Mouse (Mus musculus) thymus, postnatal 14 days (tissue): ENCODE measurements around the gene Kcnj6.

Source experiments
- DNase-seq: peaks from one replicate; pipeline ENCODE4 v3.0.0; 2021

Gene Kcnj6

GRCm38 (mm10) chr16:94997340-94997849, at the start of gene Kcnj6:
Gene Kcnj6 (minus strand): TSS chr16:94997701.
- DNase-seq: no peak

- DNase-seq: no peak
Measured at GRCm38 (mm10) chr16:95009937-95010336, 12.4 kb upstream of the Kcnj6 start.

- DNase-seq: no peak
Measured at GRCm38 (mm10) chr16:95004599-95004998, 7.1 kb upstream of the Kcnj6 start.

GRCm38 (mm10) chr16:94999551-94999950, 2.0 kb upstream of the Kcnj6 start:
- no peak for DNase-seq

- no peak for DNase-seq
Measured at GRCm38 (mm10) chr16:94999019-94999418, 1.5 kb upstream of the Kcnj6 start.

- DNase-seq: no peak
Measured at GRCm38 (mm10) chr16:94996791-94997281, 665 bp downstream of the Kcnj6 start.

GRCm38 (mm10) chr16:94995542-94996131, 1.9 kb downstream of the Kcnj6 start:
- DNase-seq: no peak

GRCm38 (mm10) chr16:94994924-94995323, 2.6 kb downstream of the Kcnj6 start:
- DNase-seq: no peak

- DNase-seq: no peak
Measured at GRCm38 (mm10) chr16:94994148-94994547, 3.4 kb downstream of the Kcnj6 start.

- DNase-seq: no peak
Measured at GRCm38 (mm10) chr16:94990114-94990513, 7.4 kb downstream of the Kcnj6 start.

GRCm38 (mm10) chr16:94986731-94987130, 10.8 kb downstream of the Kcnj6 start:
- no peak for DNase-seq

- DNase-seq: no peak
Measured at GRCm38 (mm10) chr16:94984263-94984662, 13.2 kb downstream of the Kcnj6 start.

- no peak for DNase-seq
Measured at GRCm38 (mm10) chr16:94980374-94980773, 17.1 kb downstream of the Kcnj6 start.

GRCm38 (mm10) chr16:94979499-94979898, 18.0 kb downstream of the Kcnj6 start:
- DNase-seq: no peak

- peak; percentile 12 for DNase-seq
Measured at GRCm38 (mm10) chr16:94972080-94972855, 25.2 kb downstream of the Kcnj6 start.

GRCm38 (mm10) chr16:94968941-94969340, 28.6 kb downstream of the Kcnj6 start:
- no peak for DNase-seq

- DNase-seq: no peak
Measured at GRCm38 (mm10) chr16:94968472-94968871, 29.0 kb downstream of the Kcnj6 start.

- DNase-seq: no peak
Measured at GRCm38 (mm10) chr16:94957156-94957828, 40.2 kb downstream of the Kcnj6 start.

GRCm38 (mm10) chr16:94956410-94956809, 41.1 kb downstream of the Kcnj6 start:
- DNase-seq: no peak

- DNase-seq: no peak
Measured at GRCm38 (mm10) chr16:94953294-94953693, 44.2 kb downstream of the Kcnj6 start.

GRCm38 (mm10) chr16:94949172-94949571, 48.3 kb downstream of the Kcnj6 start:
- DNase-seq: no peak

GRCm38 (mm10) chr16:94946848-94947247, 50.7 kb downstream of the Kcnj6 start:
- no peak for DNase-seq

- DNase-seq: no peak
Measured at GRCm38 (mm10) chr16:94932702-94933101, 64.8 kb downstream of the Kcnj6 start.
